Mouse (Mus musculus) ES-Bruce4 (cell line): ENCODE results near the gene Tbc1d8.

Experiments used
- CTCF ChIP-seq: IDR thresholded peaks from one replicate; pipeline ENCODE4 v1.8.1; 2011; ENCODE audit warnings: low read depth, low read length
- POLR2A ChIP-seq: IDR thresholded peaks from one replicate; pipeline ENCODE4 v1.8.1; 2011; ENCODE audit warnings: low read length; ENCODE audit not compliant: insufficient read depth

GRCm38 (mm10) chr1:39362515-39362893 is 116.1 kb downstream of the Tbc1d8 start:
- no peak for TF ChIP-seq CTCF
- TF ChIP-seq POLR2A = no peak
